Mouse (Mus musculus) embryonic facial prominence, embryonic 14.5 days (tissue): ENCODE results near the gene Itgb2. TPM values are rescaled to one million over a fixed set of nuclear protein-coding genes. Genes with fewer than 3 reads are reported as not detected.
A peak's percentile ranks its signal among the peaks of the same experiment; 100 is the strongest.

Experiments used
- ATAC-seq: fragments of 200-750 bp; cut with Nextera tagmentation; 2 replicates; pipeline ENCODE4 v1.8.0; 2017; ENCODE audit warnings: low read depth, moderate number of reproducible peaks, moderate TSS enrichment
- DNase-seq: peaks from one replicate; pipeline ENCODE4 v3.0.0-alpha.2; 2015; ENCODE audit warnings: low spot score
- H3K27ac ChIP-seq: fragments of 300-500 bp; sonication (generic); replicated peaks from 2 replicates; pipeline ENCODE4 v1.5.1; 2014; ENCODE audit warnings: low read depth, mild to moderate bottlenecking, low read length, moderate library complexity
- H3K27me3 ChIP-seq: fragments of 300-500 bp; sonication (generic); replicated peaks from 2 replicates; pipeline ENCODE4 v1.6.1; 2014; ENCODE audit warnings: low read length; ENCODE audit not compliant: control insufficient read depth, insufficient read depth
- H3K36me3 ChIP-seq: fragments of 300-500 bp; sonication (generic); 2 replicates; pipeline ENCODE4 v1.6.1; 2014; ENCODE audit warnings: low read length, mixed read lengths; ENCODE audit not compliant: control insufficient read depth, insufficient read depth
- H3K4me1 ChIP-seq: fragments of 300-500 bp; sonication (generic); 2 replicates; pipeline ENCODE4 v1.6.1; 2014; ENCODE audit warnings: antibody characterized with exemption, low read length; ENCODE audit not compliant: control insufficient read depth, insufficient read depth
- H3K4me2 ChIP-seq: fragments of 300-500 bp; sonication (generic); 2 replicates; pipeline ENCODE4 v1.6.1; 2014; ENCODE audit warnings: low read depth, mild to moderate bottlenecking, low read length, moderate library complexity, mixed read lengths
- H3K4me3 ChIP-seq: fragments of 300-500 bp; sonication (generic); 2 replicates; pipeline ENCODE4 v1.5.1; 2014; ENCODE audit warnings: low read depth, mild to moderate bottlenecking, low read length
- H3K9ac ChIP-seq: fragments of 300-500 bp; sonication (generic); 2 replicates; pipeline ENCODE4 v1.6.1; 2014; ENCODE audit warnings: low read depth, mild to moderate bottlenecking, low read length, moderate library complexity, mixed read lengths
- H3K9me3 ChIP-seq: fragments of 300-500 bp; sonication (generic); 2 replicates; pipeline ENCODE4 v1.6.1; 2016; ENCODE audit warnings: low read length; ENCODE audit not compliant: control insufficient read depth
- WGBS: fragments of 180-500 bp; shearing (Covaris S2); extraction: QIAGEN DNeasy Blood & Tissue Kit; methylation state at CpG from one replicate; pipeline ENCODE4 v1.1.7; 2014; 5-methylcytosine and 5-hydroxymethylcytosine counted together
- polyA plus RNA-seq: library from polyadenylated mRNA; unstranded; fragments of >200 nt; fragmentation: Nextera tagmentation; extraction: Ambion mirVana; gene quantifications from 2 replicates; pipeline ENCODE4 v1.2.1, GENCODE M21; 2014

The Itgb2 gene
- polyA plus RNA-seq, 1 experiment from 2014 or later = 3.0 TPM

GRCm38 (mm10) chr10:77566651-77567050, 36.6 kb downstream of the Itgb2 start:
- Histone ChIP-seq H3K4me1 (no peaks in the 10 kb centered on the region), H3K4me2 (no peak overlapping the region), H3K9me3 (no peaks in the 10 kb centered on the region), H3K4me3 (no peak overlapping the region), H3K36me3 (no peaks in the 10 kb centered on the region), H3K27me3 (no peaks in the 10 kb centered on the region), H3K27ac (no peak overlapping the region), H3K9ac (no peak overlapping the region)
- DNase-seq (peak; percentile 64), ATAC-seq (no peak)
- 23% methylated on average over 8 of the region's 8 CpGs for WGBS

- no peak overlapping the region for H3K9ac ChIP-seq
- no peaks in the 10 kb centered on the region for H3K9me3 ChIP-seq
- WGBS = 38% methylated on average over 7 of the region's 7 CpGs
- H3K4me1 ChIP-seq = no peaks in the 10 kb centered on the region
- no peaks in the 10 kb centered on the region for H3K27me3 ChIP-seq
- no peak overlapping the region for H3K4me2 ChIP-seq
- DNase-seq = no peak
- ATAC-seq = no peak
- no peak overlapping the region for H3K4me3 ChIP-seq
- H3K27ac ChIP-seq = no peak overlapping the region; the same call in 1 of the 2 replicates
- H3K36me3 ChIP-seq = no peaks in the 10 kb centered on the region
Measured at GRCm38 (mm10) chr10:77569481-77569880, 39.4 kb downstream of the Itgb2 start.

GRCm38 (mm10) chr10:77569973-77570658, 40.1 kb downstream of the Itgb2 start:
- peak; percentile 65; the same call in 1 of the 2 replicates for ATAC-seq
- no peaks in the 10 kb centered on the region for H3K9me3 ChIP-seq
- H3K4me2 ChIP-seq = no peak overlapping the region
- WGBS = 29% methylated on average over 6 of the region's 6 CpGs
- H3K4me3 ChIP-seq = no peak overlapping the region
- no peaks in the 10 kb centered on the region for H3K27me3 ChIP-seq
- DNase-seq = peak; percentile 39
- no peaks in the 10 kb centered on the region for H3K4me1 ChIP-seq
- no peak overlapping the region for H3K9ac ChIP-seq
- no peaks in the 10 kb centered on the region for H3K36me3 ChIP-seq
- no peak overlapping the region; the same call in 1 of the 2 replicates for H3K27ac ChIP-seq

- H3K4me1 ChIP-seq = no peaks in the 10 kb centered on the region
- no peak for ATAC-seq
- no peak overlapping the region for H3K9ac ChIP-seq
- no peaks in the 10 kb centered on the region for H3K27me3 ChIP-seq
- H3K4me3 ChIP-seq = no peak overlapping the region
- 19% methylated on average over 3 of the region's 3 CpGs for WGBS
- no peaks in the 10 kb centered on the region for H3K9me3 ChIP-seq
- H3K36me3 ChIP-seq = no peaks in the 10 kb centered on the region
- DNase-seq = no peak
- no peak overlapping the region for H3K27ac ChIP-seq
- H3K4me2 ChIP-seq = no peak overlapping the region
Measured at GRCm38 (mm10) chr10:77572225-77572624, 42.2 kb downstream of the Itgb2 start.

- Histone ChIP-seq H3K9me3 (no peaks in the 10 kb centered on the region), H3K9ac (no peak overlapping the region), H3K36me3 (no peaks in the 10 kb centered on the region), H3K27ac (no peak overlapping the region), H3K4me1 (no peaks in the 10 kb centered on the region), H3K4me2 (no peak overlapping the region), H3K27me3 (no peaks in the 10 kb centered on the region), H3K4me3 (no peak overlapping the region)
- DNase-seq (no peak), ATAC-seq (no peak)
- 68% methylated on average over 1 of the region's 1 CpGs for WGBS
Measured at GRCm38 (mm10) chr10:77573162-77573561, 43.1 kb downstream of the Itgb2 start.

- no peaks in the 10 kb centered on the region for H3K36me3 ChIP-seq
- ATAC-seq (no peak), DNase-seq (no peak)
- no peak overlapping the region for H3K9ac ChIP-seq
- H3K9me3 ChIP-seq = no peaks in the 10 kb centered on the region
- H3K4me3 ChIP-seq = no peak overlapping the region
- peaks cover 17% of the 10 kb centered on the region for H3K4me1 ChIP-seq
- H3K27me3 ChIP-seq = no peaks in the 10 kb centered on the region
- H3K27ac ChIP-seq = no peak overlapping the region
- WGBS = 52% methylated on average over 10 of the region's 10 CpGs
- H3K4me2 ChIP-seq = no peak overlapping the region
Measured at GRCm38 (mm10) chr10:77580027-77580920, 50.2 kb downstream of the Itgb2 start.

- Histone ChIP-seq H3K27me3 (no peaks in the 10 kb centered on the region), H3K4me3 (peak overlapping the region; percentile 75), H3K4me1 (peaks cover 17% of the 10 kb centered on the region), H3K9ac (peak overlapping the region; percentile 81), H3K9me3 (no peaks in the 10 kb centered on the region), H3K27ac (peak overlapping the region; percentile 49), H3K36me3 (peaks cover 3% of the 10 kb centered on the region; the same call in 1 of the 2 replicates), H3K4me2 (peak overlapping the region; percentile 83)
- WGBS = 4% methylated on average over 8 of the region's 8 CpGs
- ATAC-seq (no peak), DNase-seq (no peak)
Measured at GRCm38 (mm10) chr10:77581023-77581407, 51.0 kb downstream of the Itgb2 start.

- DNase-seq (peak; percentile 99), ATAC-seq (peak; percentile 99)
- peak within 1 kb of the TSS; percentile 83 for H3K4me2 ChIP-seq
- peak within 1 kb of the TSS; percentile 81 for H3K9ac ChIP-seq
- peak within 1 kb of the TSS; percentile 89 for H3K27ac ChIP-seq
- H3K36me3 ChIP-seq = peaks cover 6% of the 10 kb centered on the region; the same call in 1 of the 2 replicates
- peak within 1 kb of the TSS; percentile 75 for H3K4me3 ChIP-seq
- no peaks in the 10 kb centered on the region for H3K27me3 ChIP-seq
- no peaks in the 10 kb centered on the region for H3K9me3 ChIP-seq
- H3K4me1 ChIP-seq = peaks cover 17% of the 10 kb centered on the region
- WGBS = 1% methylated on average over 51 of the region's 64 CpGs
Measured at GRCm38 (mm10) chr10:77581408-77582284, 51.6 kb downstream of the Itgb2 start, which contains the start of gene Pttg1ip. Gene Pttg1ip, plus strand, starts transcription at chr10:77581720.
